Mouse (Mus musculus): ENCODE measurements around the gene Tenm4. TPM values are rescaled to one million over a fixed set of nuclear protein-coding genes. Genes with fewer than 3 reads are reported as not detected.

Tenm4 gene
- total and polyA plus RNA-seq, 2 experiments from 2014 or later = 1.4 to 5.9 TPM

DNA sequence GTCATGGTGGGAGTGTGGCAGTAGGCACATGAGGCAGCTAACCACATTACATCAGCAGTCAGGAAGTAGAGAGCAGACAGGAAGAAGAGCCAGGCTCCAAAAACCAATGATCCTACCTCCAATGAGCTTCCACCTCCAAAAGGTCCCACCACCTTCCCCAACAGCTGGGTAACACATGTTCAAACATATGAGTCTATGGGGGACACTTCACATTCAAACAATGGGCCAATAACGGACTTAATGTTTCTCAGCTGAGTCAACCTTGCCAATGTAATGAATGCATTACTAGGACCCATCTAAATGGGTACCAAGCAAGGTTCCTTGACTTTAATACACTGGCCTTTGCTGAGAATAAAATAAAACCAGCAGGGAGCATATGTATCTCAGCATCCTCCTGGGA is 635.5 kb downstream of the Tenm4 start:
- Histone ChIP-seq H3K4me2 (ENCODE audit: low read depth, low read length) (no peak overlapping the region), H3K9me3 (replicated peaks; ENCODE audit: control insufficient read depth, low read length) (no peaks in the 10 kb centered on the region), H3K27me3 (ENCODE audit: control insufficient read depth, insufficient read depth, low read length) (no peaks in the 10 kb centered on the region), H3K27ac (ENCODE audit: low read depth) (no peak overlapping the region), H3K4me3 (ENCODE audit: low read depth, low read length) (no peak overlapping the region), H3K9ac (replicated peaks; ENCODE audit: low read depth, low read length) (no peak overlapping the region), H3K4me1 (ENCODE audit: control insufficient read depth, insufficient read depth) (no peaks in the 10 kb centered on the region), H3K36me3 (replicated peaks; ENCODE audit: control insufficient read depth, insufficient read depth, low read length) (no peaks in the 10 kb centered on the region)
- no peak for DNase-seq (ENCODE audit: low spot score)
- WGBS = 88% methylated on average over 1 of the region's 1 CpGs
- ATAC-seq (ENCODE audit: insufficient read depth, low read depth) = no peak
- TF ChIP-seq EP300 (IDR thresholded peaks at IDR 0.05; ENCODE audit: low read depth) (no peak), CTCF (IDR thresholded peaks at IDR 0.05; ENCODE audit: low read depth) (no peak)

DNA sequence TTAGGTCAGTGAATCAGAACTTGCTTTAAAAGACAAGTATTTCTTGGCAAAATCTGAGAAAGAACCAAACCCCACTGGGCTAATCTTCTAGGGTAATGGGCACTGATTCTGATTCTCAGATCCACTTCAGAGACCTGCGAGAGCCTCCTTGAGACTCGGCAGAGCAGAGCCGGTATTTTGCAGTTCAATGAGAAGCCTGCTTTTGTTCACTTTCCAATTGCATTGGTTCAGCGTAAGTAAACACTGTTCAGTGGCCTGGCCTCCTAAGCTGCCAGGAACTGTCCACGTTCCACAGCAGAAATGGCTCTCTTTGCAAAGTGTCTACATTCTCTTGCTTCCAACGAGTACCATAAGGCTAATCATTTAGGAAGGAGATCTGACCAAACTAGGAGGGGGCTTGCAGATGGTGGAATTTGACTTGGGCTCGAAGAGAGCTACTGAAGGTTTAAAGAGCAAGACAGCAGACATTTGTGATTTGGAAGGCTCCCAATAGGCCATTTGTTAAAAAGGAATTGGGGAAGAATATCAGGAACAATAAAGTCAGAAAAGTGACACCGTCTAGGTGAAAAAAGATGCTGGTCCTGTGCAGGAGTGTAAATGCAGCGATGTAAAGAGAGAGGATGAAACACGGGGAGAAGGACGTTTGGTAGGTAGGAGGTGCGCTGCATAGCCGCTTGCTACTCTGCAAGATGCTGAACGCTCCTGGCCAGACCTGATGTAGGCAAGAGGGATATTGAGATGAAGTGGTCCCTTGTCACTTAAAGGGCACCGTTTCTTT is 636.4 kb downstream of the Tenm4 start:
- Histone ChIP-seq H3K4me2 (ENCODE audit: low read depth, low read length) (no peak overlapping the region), H3K27me3 (ENCODE audit: control insufficient read depth, insufficient read depth, low read length) (no peaks in the 10 kb centered on the region), H3K9ac (replicated peaks; ENCODE audit: low read depth, low read length) (no peak overlapping the region), H3K27ac (ENCODE audit: low read depth) (no peak overlapping the region), H3K4me3 (ENCODE audit: low read depth, low read length) (no peak overlapping the region), H3K9me3 (replicated peaks; ENCODE audit: control insufficient read depth, low read length) (no peaks in the 10 kb centered on the region), H3K36me3 (replicated peaks; ENCODE audit: control insufficient read depth, insufficient read depth, low read length) (no peaks in the 10 kb centered on the region), H3K4me1 (ENCODE audit: control insufficient read depth, insufficient read depth) (no peaks in the 10 kb centered on the region)
- WGBS = 77% methylated on average over 15 of the region's 15 CpGs
- DNase-seq (ENCODE audit: low spot score) (no peak), ATAC-seq (ENCODE audit: insufficient read depth, low read depth) (no peak)
- no peak for TF ChIP-seq CTCF (IDR thresholded peaks at IDR 0.05; ENCODE audit: low read depth)

DNA sequence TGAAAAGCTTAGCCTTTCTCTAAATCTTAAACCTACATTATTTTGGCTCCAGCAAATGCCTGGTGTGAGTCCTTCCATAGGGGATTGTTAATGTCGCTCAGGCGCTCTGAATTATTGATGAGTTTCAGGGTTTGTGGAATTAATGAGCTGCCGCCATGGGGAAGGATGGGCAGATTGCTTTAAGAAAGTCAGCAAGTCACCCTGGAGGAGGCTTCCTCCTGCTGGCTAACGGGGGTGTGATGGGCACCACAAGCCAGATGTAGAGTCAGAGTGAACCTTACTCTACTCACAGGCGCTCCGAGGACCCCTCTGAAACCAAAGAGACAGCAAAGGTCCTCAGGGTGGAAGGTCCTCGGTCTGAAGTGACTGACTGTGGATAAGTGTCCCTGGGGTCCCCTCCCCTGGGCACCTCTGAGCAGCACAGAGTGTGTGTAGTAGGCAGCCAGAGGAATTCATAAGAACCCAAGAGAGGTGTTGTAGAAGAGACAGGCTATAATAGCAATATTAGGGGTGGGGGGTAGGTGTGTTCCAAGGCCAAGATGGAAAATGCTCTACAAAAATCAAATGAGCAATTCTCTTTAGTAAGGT is 637.1 kb downstream of the Tenm4 start:
- H3K9me3 ChIP-seq (replicated peaks; ENCODE audit: control insufficient read depth, low read length) = no peaks in the 10 kb centered on the region
- TF ChIP-seq EP300 (IDR thresholded peaks at IDR 0.05; ENCODE audit: low read depth) (no peak), CTCF (IDR thresholded peaks at IDR 0.05; ENCODE audit: low read depth) (no peak)
- DNase-seq (ENCODE audit: low spot score) (no peak), ATAC-seq (ENCODE audit: insufficient read depth, low read depth) (no peak)
- H3K9ac ChIP-seq (replicated peaks; ENCODE audit: low read depth, low read length) = no peak overlapping the region
- H3K4me2 ChIP-seq (ENCODE audit: low read depth, low read length) = no peak overlapping the region
- no peak overlapping the region for H3K27ac ChIP-seq (ENCODE audit: low read depth)
- WGBS = 79% methylated on average over 7 of the region's 7 CpGs
- H3K36me3 ChIP-seq (replicated peaks; ENCODE audit: control insufficient read depth, insufficient read depth, low read length) = no peaks in the 10 kb centered on the region
- no peaks in the 10 kb centered on the region; the same call in 1 of the 2 replicates for H3K4me1 ChIP-seq (ENCODE audit: control insufficient read depth, insufficient read depth)
- no peaks in the 10 kb centered on the region for H3K27me3 ChIP-seq (ENCODE audit: control insufficient read depth, insufficient read depth, low read length)
- H3K4me3 ChIP-seq (ENCODE audit: low read depth, low read length) = no peak overlapping the region

DNA sequence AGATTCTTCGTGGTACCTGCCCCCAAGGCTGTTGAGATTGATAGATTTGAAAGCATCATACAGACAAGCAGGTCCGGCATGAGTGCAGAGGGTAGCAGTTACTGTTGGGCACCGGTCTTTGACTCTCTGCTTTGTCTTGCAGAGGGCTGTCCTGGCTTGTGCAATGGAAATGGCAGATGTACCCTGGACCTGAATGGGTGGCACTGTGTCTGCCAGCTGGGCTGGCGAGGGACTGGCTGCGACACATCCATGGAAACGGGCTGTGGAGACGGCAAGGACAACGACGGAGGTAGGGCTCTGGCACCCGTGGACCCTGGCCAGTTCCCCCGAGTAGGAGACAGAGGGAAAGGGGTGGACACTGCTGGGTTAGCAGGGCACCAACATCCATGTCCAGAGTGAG is 640.6 kb downstream of the Tenm4 start:
- ATAC-seq (ENCODE audit: insufficient read depth, low read depth) (no peak), DNase-seq (ENCODE audit: low spot score) (no peak)
- no peak for TF ChIP-seq CTCF (IDR thresholded peaks at IDR 0.05; ENCODE audit: low read depth)
- no peak for TF ChIP-seq EP300 (IDR thresholded peaks at IDR 0.05; ENCODE audit: low read depth)
- 90% methylated on average over 11 of the region's 11 CpGs for WGBS
- H3K36me3 ChIP-seq (replicated peaks; ENCODE audit: control insufficient read depth, insufficient read depth, low read length) = no peaks in the 10 kb centered on the region
- H3K4me2 ChIP-seq (ENCODE audit: low read depth, low read length) = no peak overlapping the region
- H3K4me3 ChIP-seq (ENCODE audit: low read depth, low read length) = no peak overlapping the region
- no peak overlapping the region for H3K27ac ChIP-seq (ENCODE audit: low read depth)
- H3K4me1 ChIP-seq (ENCODE audit: control insufficient read depth, insufficient read depth) = no peaks in the 10 kb centered on the region; the same call in 1 of the 2 replicates
- no peaks in the 10 kb centered on the region for H3K9me3 ChIP-seq (replicated peaks; ENCODE audit: control insufficient read depth, low read length)
- H3K27me3 ChIP-seq (ENCODE audit: control insufficient read depth, insufficient read depth, low read length) = no peaks in the 10 kb centered on the region
- no peak overlapping the region for H3K9ac ChIP-seq (replicated peaks; ENCODE audit: low read depth, low read length)

DNA sequence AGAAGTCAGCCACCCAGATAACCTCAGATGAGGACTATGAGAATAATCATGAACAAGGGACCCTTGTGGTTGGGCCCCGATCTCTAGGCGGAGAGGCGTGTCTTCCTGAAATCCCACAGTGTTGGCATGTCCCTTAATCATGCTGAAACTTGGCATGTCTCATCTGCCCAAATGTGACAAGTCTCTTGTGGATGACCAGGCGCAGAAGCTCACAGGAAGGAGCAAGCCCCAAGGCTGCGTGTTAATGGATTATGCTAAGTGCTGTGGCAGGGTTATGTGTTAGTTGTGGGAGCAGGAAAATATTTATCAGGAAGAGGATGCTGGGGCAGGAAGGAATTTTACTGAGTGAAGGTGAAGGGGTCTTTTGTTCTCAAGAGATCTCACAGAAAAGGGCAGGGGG is 642.0 kb downstream of the Tenm4 start:
- TF ChIP-seq CTCF (IDR thresholded peaks at IDR 0.05; ENCODE audit: low read depth) (no peak), EP300 (IDR thresholded peaks at IDR 0.05; ENCODE audit: low read depth) (no peak)
- WGBS = 66% methylated on average over 5 of the region's 5 CpGs

More for the DNA sequence above, 642.0 kb downstream of the Tenm4 start:
- DNase-seq (ENCODE audit: low spot score) (no peak), ATAC-seq (ENCODE audit: insufficient read depth, low read depth) (no peak)
- no peaks in the 10 kb centered on the region for H3K9me3 ChIP-seq (replicated peaks; ENCODE audit: control insufficient read depth, low read length)
- H3K36me3 ChIP-seq (replicated peaks; ENCODE audit: control insufficient read depth, insufficient read depth, low read length) = no peaks in the 10 kb centered on the region
- H3K9ac ChIP-seq (replicated peaks; ENCODE audit: low read depth, low read length) = no peak overlapping the region
- H3K27me3 ChIP-seq (ENCODE audit: control insufficient read depth, insufficient read depth, low read length) = no peaks in the 10 kb centered on the region
- no peak overlapping the region for H3K4me2 ChIP-seq (ENCODE audit: low read depth, low read length)
- H3K27ac ChIP-seq (ENCODE audit: low read depth) = peak overlapping the region; percentile 63
- no peak overlapping the region for H3K4me3 ChIP-seq (ENCODE audit: low read depth, low read length)
- no peaks in the 10 kb centered on the region; the same call in 1 of the 2 replicates for H3K4me1 ChIP-seq (ENCODE audit: control insufficient read depth, insufficient read depth)

Measured in heart, postnatal 0 days (tissue).